Mouse (Mus musculus) limb, embryonic 10.5 days (tissue): ENCODE measurements around the gene Flcn. TPM values are rescaled to one million over a fixed set of nuclear protein-coding genes. Genes with fewer than 3 reads are reported as not detected.
A peak's percentile ranks its signal among the peaks of the same experiment; 100 is the strongest.

ENCODE experiments used
- DNase-seq: peaks from one replicate; pipeline ENCODE4 v3.0.0-alpha.2; 2017; ENCODE audit warnings: low spot score
- H3K27ac ChIP-seq: fragments of 300-500 bp; sonication (generic); 2 replicates; pipeline ENCODE4 v1.5.1; 2016; ENCODE audit warnings: mild to moderate bottlenecking
- H3K27me3 ChIP-seq: fragments of 300-500 bp; sonication (generic); 2 replicates; pipeline ENCODE4 v1.6.1; 2016; ENCODE audit warnings: low read depth, mild to moderate bottlenecking; ENCODE audit not compliant: poor library complexity, severe bottlenecking
- H3K36me3 ChIP-seq: fragments of 300-500 bp; sonication (generic); 2 replicates; pipeline ENCODE4 v1.6.1; 2016; ENCODE audit warnings: mild to moderate bottlenecking, moderate library complexity
- H3K4me1 ChIP-seq: fragments of 300-500 bp; sonication (generic); 2 replicates; pipeline ENCODE4 v1.6.1; 2016
- H3K4me3 ChIP-seq: fragments of 300-500 bp; sonication (generic); 2 replicates; pipeline ENCODE4 v1.5.1; 2016; ENCODE audit warnings: mild to moderate bottlenecking, moderate library complexity
- H3K9me3 ChIP-seq: fragments of 300-500 bp; sonication (generic); replicated peaks from 2 replicates; pipeline ENCODE4 v1.6.1; 2016; ENCODE audit warnings: mild to moderate bottlenecking
- WGBS: fragments of 180-500 bp; shearing (Covaris S2); methylation state at CpG from one replicate; pipeline ENCODE4 v1.1.7; 2016; 5-methylcytosine and 5-hydroxymethylcytosine counted together
- polyA plus RNA-seq: library from polyadenylated mRNA; unstranded; fragments of >200 nt; fragmentation: Nextera tagmentation; extraction: Ambion mirVana; gene quantifications from 2 replicates; pipeline ENCODE4 v1.2.1, GENCODE M21; 2016

Gene Flcn
- polyA plus RNA-seq, 1 experiment from 2014 or later, result 36.6 TPM

GRCm38 (mm10) chr11:59793390-59793789 is 16.4 kb downstream of the Flcn start:
- Histone ChIP-seq H3K4me3 (no peak overlapping the region), H3K9me3 (no peaks in the 10 kb centered on the region), H3K36me3 (peaks cover 73% of the 10 kb centered on the region), H3K27me3 (no peaks in the 10 kb centered on the region), H3K4me1 (no peaks in the 10 kb centered on the region), H3K27ac (no peak overlapping the region)
- no peak for DNase-seq
- WGBS, result 90% methylated on average over 6 of the region's 6 CpGs

GRCm38 (mm10) chr11:59789311-59789710 is 20.5 kb downstream of the Flcn start:
- Histone ChIP-seq H3K4me3 (no peak overlapping the region), H3K27me3 (peaks cover 30% of the 10 kb centered on the region), H3K27ac (no peak overlapping the region), H3K36me3 (peaks cover 36% of the 10 kb centered on the region), H3K9me3 (no peaks in the 10 kb centered on the region), H3K4me1 (peaks cover 19% of the 10 kb centered on the region)
- WGBS, result 89% methylated on average over 1 of the region's 1 CpGs
- no peak for DNase-seq

DNA sequence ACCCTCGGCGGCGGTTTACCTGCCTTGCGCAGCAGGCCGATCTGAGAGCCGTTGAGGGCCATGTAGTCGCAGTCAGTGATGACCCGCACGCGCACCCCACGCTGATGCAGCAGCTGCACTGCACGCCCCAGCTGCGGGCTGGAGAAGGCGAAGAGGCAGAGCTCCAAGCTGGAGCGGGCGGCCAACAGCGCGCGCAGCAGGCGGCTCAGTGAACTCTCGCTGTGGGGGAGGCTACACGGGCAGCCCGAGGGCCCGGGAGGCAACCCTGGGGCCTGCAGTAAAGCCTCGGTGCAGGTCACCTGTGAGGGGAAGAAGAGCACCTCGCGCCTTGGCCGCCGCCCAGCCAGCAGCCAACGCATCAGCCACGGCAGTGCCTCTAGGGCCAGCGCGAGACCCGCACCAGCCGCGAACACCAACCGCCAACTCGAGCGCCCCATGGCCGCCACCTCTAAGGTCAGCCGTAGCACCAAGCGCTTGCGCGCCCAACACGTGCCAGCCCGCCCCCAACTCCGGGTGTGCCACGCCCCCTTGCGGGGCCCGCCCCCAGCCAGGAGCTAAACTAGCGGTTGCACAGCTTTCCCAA is 22.5 kb downstream of the Flcn start, which contains the start of gene Pld6:
TSS of gene Pld6 (minus strand) at position 447 of the 583 bp plus-strand sequence.
- Histone ChIP-seq H3K27me3 (peaks cover 30% of the 10 kb centered on the region), H3K36me3 (peaks cover 16% of the 10 kb centered on the region), H3K4me3 (peak within 1 kb of the TSS; percentile 64), H3K4me1 (peaks cover 19% of the 10 kb centered on the region), H3K27ac (peak within 1 kb of the TSS; percentile 72), H3K9me3 (no peaks in the 10 kb centered on the region)
- DNase-seq, result peak; percentile 85
- WGBS, result 1% methylated on average over 51 of the region's 51 CpGs

- no peaks in the 10 kb centered on the region for H3K9me3 ChIP-seq
- peaks cover 30% of the 10 kb centered on the region for H3K27me3 ChIP-seq
- peaks cover 9% of the 10 kb centered on the region for H3K36me3 ChIP-seq
- no peak for DNase-seq
- peak overlapping the region; percentile 72 for H3K27ac ChIP-seq
- WGBS, result 57% methylated on average over 15 of the region's 15 CpGs
- H3K4me1 ChIP-seq, result peaks cover 19% of the 10 kb centered on the region
- H3K4me3 ChIP-seq, result peak overlapping the region; percentile 64
Observed at GRCm38 (mm10) chr11:59786444-59787198, 23.2 kb downstream of the Flcn start.

DNA sequence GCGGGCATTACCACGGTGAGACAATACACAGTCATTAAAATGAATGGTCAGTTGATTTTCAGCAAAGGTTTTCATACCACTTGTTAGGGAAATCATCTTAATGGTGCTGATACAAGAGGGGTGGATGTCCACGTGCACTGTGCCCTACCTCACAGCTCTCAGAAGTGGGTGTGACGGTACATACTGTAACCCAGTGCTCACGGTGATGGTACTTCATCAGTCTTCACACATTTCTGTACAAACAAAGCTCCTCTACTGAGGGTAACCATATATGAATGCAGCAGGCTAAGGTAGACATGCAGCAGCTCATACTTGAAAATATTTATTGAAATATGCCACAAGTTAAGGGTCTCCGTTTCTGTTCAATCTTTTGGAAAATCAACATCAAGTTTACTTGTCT is 26.2 kb downstream of the Flcn start:
- peaks cover 19% of the 10 kb centered on the region for H3K4me1 ChIP-seq
- DNase-seq, result no peak
- H3K36me3 ChIP-seq, result peaks cover 6% of the 10 kb centered on the region
- no peaks in the 10 kb centered on the region for H3K9me3 ChIP-seq
- 93% methylated on average over 6 of the region's 6 CpGs for WGBS
- H3K4me3 ChIP-seq, result no peak overlapping the region
- no peak overlapping the region for H3K27ac ChIP-seq
- H3K27me3 ChIP-seq, result peaks cover 30% of the 10 kb centered on the region

- Histone ChIP-seq H3K9me3 (no peaks in the 10 kb centered on the region), H3K4me1 (peaks cover 13% of the 10 kb centered on the region), H3K4me3 (no peak overlapping the region), H3K36me3 (peaks cover 16% of the 10 kb centered on the region), H3K27ac (no peak overlapping the region), H3K27me3 (peaks cover 23% of the 10 kb centered on the region)
- WGBS, result 84% methylated on average over 7 of the region's 7 CpGs
- no peak for DNase-seq
Observed at GRCm38 (mm10) chr11:59782091-59782590, 27.7 kb downstream of the Flcn start.

GRCm38 (mm10) chr11:59780241-59780640 is 29.6 kb downstream of the Flcn start:
- Histone ChIP-seq H3K9me3 (no peaks in the 10 kb centered on the region), H3K27me3 (0 out of 2 replicates have a peak, but pooled peaks cover 8% of the 10 kb centered on the region), H3K36me3 (peaks cover 34% of the 10 kb centered on the region), H3K27ac (no peak overlapping the region), H3K4me3 (no peak overlapping the region), H3K4me1 (0 out of 2 replicates have a peak, but pooled peaks cover 6% of the 10 kb centered on the region)
- DNase-seq, result no peak
- WGBS, result 89% methylated on average over 4 of the region's 4 CpGs

DNA sequence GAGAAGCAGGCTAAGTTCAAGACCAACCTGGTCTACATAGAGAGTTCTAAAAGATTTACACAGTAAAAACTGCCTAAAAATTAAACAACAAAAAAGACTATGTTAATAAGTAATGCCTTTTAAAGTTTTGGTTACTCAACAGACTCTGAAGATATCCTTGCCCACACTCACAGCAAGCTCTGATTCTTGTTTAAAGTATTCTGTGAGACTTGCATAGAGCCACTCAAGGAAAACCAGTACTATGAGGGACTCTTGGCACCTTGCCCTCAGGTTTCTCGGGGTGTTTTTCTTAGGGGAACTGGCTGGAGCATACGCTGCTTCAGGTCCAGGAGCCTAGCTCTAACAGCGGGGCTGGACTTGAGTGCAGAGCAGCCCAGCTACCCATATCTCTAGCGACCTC is 30.4 kb downstream of the Flcn start:
- no peak for DNase-seq
- H3K27me3 ChIP-seq, result no peaks in the 10 kb centered on the region
- no peak overlapping the region for H3K4me3 ChIP-seq
- 88% methylated on average over 4 of the region's 4 CpGs for WGBS
- H3K9me3 ChIP-seq, result no peaks in the 10 kb centered on the region
- H3K36me3 ChIP-seq, result peaks cover 42% of the 10 kb centered on the region
- no peak overlapping the region for H3K27ac ChIP-seq
- H3K4me1 ChIP-seq, result 0 out of 2 replicates have a peak, but pooled peaks cover under 1% of the 10 kb centered on the region

DNA sequence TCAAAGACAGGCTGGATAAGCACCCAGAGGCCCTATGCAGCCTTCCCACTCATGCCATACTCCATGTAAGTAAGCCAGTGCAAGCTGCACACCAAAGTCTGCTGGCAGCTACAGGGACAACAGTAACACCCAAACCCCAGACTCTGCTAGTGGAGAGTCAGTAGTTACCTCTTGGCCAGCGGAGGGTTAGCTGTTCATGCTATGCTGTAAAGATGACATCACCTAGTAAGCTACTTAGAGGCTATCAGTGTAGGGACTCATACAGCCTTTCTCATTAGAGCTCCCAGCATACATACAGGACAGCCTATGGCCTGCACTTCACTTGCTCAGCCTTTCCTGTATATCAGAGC is 31.0 kb downstream of the Flcn start:
- H3K4me1 ChIP-seq, result no peaks in the 10 kb centered on the region
- H3K36me3 ChIP-seq, result peaks cover 48% of the 10 kb centered on the region
- H3K9me3 ChIP-seq, result no peaks in the 10 kb centered on the region
- 92% methylated on average over 1 of the region's 1 CpGs for WGBS
- no peak for DNase-seq
- no peak overlapping the region for H3K4me3 ChIP-seq
- no peak overlapping the region for H3K27ac ChIP-seq
- no peaks in the 10 kb centered on the region for H3K27me3 ChIP-seq

DNA sequence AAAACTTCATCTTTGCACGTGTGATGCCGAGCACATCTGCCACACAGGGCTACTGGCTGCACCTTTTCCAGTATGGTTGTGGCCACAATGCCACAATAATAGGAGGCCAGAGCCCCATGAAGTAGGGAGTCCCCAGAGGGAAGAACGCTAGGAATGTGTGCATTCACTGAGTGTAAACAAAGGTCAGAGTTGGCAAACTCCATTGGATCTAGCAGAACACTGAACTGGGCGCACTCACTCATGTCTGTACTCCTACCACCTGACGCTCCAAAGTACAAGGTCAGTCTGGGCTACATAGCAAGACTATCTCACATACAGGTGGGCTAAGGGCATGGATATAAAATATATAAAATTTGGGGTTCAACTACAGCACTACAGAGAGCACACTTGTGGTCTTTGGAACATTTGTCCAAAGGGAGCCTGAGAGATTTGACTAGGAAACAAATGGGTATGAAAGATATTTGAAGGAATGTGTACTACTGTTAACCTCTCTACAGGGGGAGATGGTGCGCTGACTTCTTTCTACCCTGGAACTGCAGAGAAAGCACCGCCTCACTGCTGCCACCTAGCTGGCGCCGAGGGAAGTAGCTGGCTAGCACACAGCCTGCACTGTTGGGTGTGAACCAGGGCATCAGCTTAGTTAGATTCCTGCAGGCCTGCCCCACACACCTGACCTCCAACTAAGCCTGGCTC is 31.5 kb downstream of the Flcn start:
- Histone ChIP-seq H3K27ac (no peak overlapping the region), H3K36me3 (peaks cover 53% of the 10 kb centered on the region)

DNA sequence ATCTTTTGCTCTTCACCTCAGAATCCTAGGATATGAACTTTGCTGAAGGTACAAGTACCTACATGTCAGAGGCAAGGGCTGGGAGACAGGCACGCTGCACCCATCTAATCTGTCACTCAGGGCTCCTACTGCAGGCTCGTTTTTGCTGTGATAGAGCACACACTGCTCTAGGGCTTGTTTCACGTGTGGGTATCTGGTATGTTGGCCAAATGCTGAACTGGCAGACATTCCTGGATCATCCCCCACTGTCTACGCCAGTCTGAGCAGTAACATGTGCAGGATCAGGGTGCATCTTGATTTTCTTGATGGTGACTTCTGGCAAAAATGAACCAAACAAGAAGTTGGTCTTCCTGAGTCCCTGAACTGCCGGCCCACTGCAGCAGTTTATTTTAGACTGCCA is 32.6 kb downstream of the Flcn start:
- H3K36me3 ChIP-seq, result peaks cover 62% of the 10 kb centered on the region
- no peaks in the 10 kb centered on the region for H3K9me3 ChIP-seq
- no peaks in the 10 kb centered on the region for H3K27me3 ChIP-seq
- no peak overlapping the region for H3K4me3 ChIP-seq
- WGBS, result 88% methylated on average over 5 of the region's 5 CpGs
- no peaks in the 10 kb centered on the region for H3K4me1 ChIP-seq
- no peak overlapping the region for H3K27ac ChIP-seq
- no peak for DNase-seq

More for the DNA sequence above, 31.5 kb downstream of the Flcn start:
- H3K4me1 ChIP-seq, result no peaks in the 10 kb centered on the region
- WGBS, result 54% methylated on average over 9 of the region's 9 CpGs
- H3K4me3 ChIP-seq, result no peak overlapping the region
- no peaks in the 10 kb centered on the region for H3K27me3 ChIP-seq
- no peaks in the 10 kb centered on the region for H3K9me3 ChIP-seq
- DNase-seq, result peak; percentile 83

DNA sequence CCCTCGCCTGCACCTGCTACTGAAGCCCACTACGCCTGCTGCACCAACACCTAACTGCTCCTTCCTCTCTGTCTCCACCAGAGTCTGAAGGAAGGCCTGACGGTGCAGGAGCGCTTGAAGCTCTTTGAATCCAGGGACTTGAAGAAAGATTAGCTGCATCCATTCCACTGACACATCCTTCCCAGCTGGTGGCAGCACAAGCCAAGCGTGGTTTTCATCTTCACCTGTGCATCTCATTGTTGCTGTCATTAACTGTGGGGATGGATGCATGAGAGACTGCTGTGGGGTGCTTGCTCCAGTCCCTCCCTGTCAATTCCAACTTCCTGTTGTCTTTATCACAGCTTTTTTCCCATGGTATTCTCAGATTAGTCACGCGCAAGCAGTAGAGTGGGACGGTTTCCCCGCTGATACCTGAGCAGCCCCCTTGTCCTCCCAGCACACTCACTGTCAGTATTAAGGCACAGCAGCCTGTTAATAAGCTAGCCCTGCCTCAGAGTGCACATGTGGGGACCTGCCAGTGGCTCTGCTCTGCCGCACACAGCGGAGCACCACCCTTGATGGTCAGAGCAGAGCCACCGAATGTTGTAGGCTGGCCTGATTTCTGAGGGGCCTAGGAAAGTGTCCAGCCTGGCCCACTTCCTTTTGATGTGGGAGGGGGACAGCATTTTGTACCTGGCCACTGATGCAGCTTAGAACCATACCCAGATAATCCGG is 34.2 kb downstream of the Flcn start:
- Histone ChIP-seq H3K27ac (no peak overlapping the region), H3K4me1 (no peaks in the 10 kb centered on the region), H3K36me3 (peaks cover 79% of the 10 kb centered on the region), H3K9me3 (no peaks in the 10 kb centered on the region), H3K4me3 (no peak overlapping the region), H3K27me3 (no peaks in the 10 kb centered on the region)
- DNase-seq, result no peak
- WGBS, result 92% methylated on average over 13 of the region's 13 CpGs
